Mouse (Mus musculus): ENCODE measurements around the gene Gne. TPM values are rescaled to one million over a fixed set of nuclear protein-coding genes. Genes with fewer than 3 reads are reported as not detected.

Gne gene
- polyA plus RNA-seq, 1 experiment from 2014 or later, result 31.7 TPM

- ATAC-seq (ENCODE audit: insufficient read depth), result peak; percentile 64
- WGBS (ENCODE audit: insufficient replicate concordance), result 8% methylated on average over 9 of the region's 9 CpGs
- Histone ChIP-seq H3K4me3 (replicated peaks) (peak overlapping the region; percentile 89), H3K27ac (replicated peaks) (peak overlapping the region; percentile 88), H3K36me3 (replicated peaks) (no peaks in the 10 kb centered on the region), H3K27me3 (no peaks in the 10 kb centered on the region), H3K9ac (peak overlapping the region; percentile 75), H3K4me2 (peak overlapping the region; percentile 94), H3K4me1 (replicated peaks) (peaks cover 66% of the 10 kb centered on the region), H3K9me3 (replicated peaks) (no peaks in the 10 kb centered on the region)
Measured at GRCm38 (mm10) chr4:44072873-44073441, 11.0 kb downstream of the Gne start.

DNA sequence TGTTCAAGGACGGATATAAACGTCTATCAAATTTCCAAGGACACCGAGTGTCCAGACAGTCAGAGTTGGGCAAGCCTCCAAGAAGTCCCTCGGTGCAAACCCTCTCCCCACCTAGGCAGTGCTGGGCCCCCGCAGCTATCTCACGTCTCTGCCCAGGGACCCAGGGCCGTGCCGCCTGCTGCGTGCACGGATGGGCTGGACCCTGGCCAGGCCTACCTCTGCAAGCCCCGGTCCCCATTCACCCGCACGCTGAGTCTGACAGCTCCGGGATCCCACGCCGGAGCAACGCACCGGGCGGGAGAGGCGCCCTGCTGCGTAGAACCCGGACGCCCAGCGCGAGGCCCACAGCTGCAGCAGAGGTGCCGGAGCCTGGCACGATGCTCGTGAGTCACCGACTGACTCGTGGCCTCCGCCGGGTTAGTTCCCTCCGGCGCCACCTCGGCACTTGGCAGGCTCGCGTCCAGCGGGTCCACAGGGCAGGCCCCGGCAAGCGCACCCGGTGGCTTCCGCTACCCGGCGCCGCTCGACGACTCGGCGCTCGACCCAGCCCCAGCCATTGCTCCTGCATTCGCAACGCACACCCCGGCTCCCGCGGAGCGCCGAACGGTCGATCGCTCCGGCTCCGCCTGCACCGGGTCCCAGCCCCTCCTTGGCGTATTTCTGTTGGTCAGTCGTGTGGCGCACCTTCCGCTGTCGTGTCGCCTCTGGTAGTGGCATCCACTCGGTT is 11.7 kb downstream of the Gne start:
- no peaks in the 10 kb centered on the region for H3K36me3 ChIP-seq (replicated peaks)
- WGBS (ENCODE audit: insufficient replicate concordance), result under 1% methylated on average over 70 of the region's 70 CpGs
- no peaks in the 10 kb centered on the region for H3K9me3 ChIP-seq (replicated peaks)
- peak overlapping the region; percentile 75 for H3K9ac ChIP-seq
- ATAC-seq (ENCODE audit: insufficient read depth), result peak; percentile 89
- H3K4me2 ChIP-seq, result peak overlapping the region; percentile 94
- peaks cover 72% of the 10 kb centered on the region for H3K4me1 ChIP-seq (replicated peaks)
- H3K4me3 ChIP-seq (replicated peaks), result peak overlapping the region; percentile 89
- no peaks in the 10 kb centered on the region for H3K27me3 ChIP-seq
- H3K27ac ChIP-seq (replicated peaks), result peak overlapping the region; percentile 88

DNA sequence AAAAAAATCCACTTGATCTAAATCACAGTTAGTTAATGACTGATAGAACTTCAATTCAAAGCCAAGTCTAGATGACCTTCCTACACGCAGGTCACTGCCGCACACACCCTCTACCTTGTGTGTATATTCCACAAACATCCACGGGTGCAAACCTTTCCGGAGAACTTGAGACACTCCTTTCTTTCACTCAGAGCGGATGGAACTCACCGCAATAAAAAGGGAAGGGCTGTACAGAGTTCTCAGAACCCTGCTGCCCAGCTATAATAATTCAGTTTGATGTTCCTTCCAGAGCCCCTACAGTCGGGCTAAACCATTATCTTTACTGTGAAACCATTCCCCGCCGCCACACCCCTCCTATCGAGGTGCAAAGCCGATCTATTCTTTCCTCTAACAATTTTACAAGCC is 12.2 kb downstream of the Gne start:
- H3K4me3 ChIP-seq (replicated peaks), result peak overlapping the region; percentile 89
- 1% methylated on average over 11 of the region's 11 CpGs for WGBS (ENCODE audit: insufficient replicate concordance)
- peaks cover 75% of the 10 kb centered on the region for H3K4me1 ChIP-seq (replicated peaks)
- H3K36me3 ChIP-seq (replicated peaks), result no peaks in the 10 kb centered on the region
- peak overlapping the region; percentile 75 for H3K9ac ChIP-seq
- ATAC-seq (ENCODE audit: insufficient read depth), result peak; percentile 26
- no peaks in the 10 kb centered on the region for H3K9me3 ChIP-seq (replicated peaks)
- no peaks in the 10 kb centered on the region for H3K27me3 ChIP-seq
- H3K27ac ChIP-seq (replicated peaks), result peak overlapping the region; percentile 88
- H3K4me2 ChIP-seq, result peak overlapping the region; percentile 94

DNA sequence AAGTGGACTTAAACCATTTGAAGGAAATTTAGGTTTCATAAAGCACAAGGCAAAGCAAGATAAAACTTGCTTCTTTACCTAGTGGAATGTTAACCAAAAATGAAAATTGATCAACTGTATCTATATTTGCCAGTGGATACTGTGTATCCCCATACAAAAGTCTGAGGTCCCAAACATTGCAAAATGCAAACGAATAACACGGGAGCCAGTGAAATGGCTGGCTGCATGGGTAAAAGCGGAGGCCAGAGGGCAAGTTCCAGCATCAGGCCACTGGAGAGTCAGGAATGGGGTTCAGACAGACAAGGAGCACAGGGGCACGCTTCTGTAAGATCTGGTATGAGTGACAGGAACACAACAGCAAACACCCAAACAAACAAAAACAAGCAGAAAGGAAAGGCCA is 13.3 kb downstream of the Gne start:
- Histone ChIP-seq H3K4me2 (peak overlapping the region; percentile 94), H3K9ac (peak overlapping the region; percentile 75), H3K27me3 (no peaks in the 10 kb centered on the region), H3K36me3 (replicated peaks) (no peaks in the 10 kb centered on the region), H3K4me1 (replicated peaks) (peaks cover 76% of the 10 kb centered on the region), H3K9me3 (replicated peaks) (no peaks in the 10 kb centered on the region), H3K4me3 (replicated peaks) (peak overlapping the region; percentile 89), H3K27ac (replicated peaks) (peak overlapping the region; percentile 88)
- no peak for ATAC-seq (ENCODE audit: insufficient read depth)
- 59% methylated on average over 4 of the region's 4 CpGs for WGBS (ENCODE audit: insufficient replicate concordance)

DNA sequence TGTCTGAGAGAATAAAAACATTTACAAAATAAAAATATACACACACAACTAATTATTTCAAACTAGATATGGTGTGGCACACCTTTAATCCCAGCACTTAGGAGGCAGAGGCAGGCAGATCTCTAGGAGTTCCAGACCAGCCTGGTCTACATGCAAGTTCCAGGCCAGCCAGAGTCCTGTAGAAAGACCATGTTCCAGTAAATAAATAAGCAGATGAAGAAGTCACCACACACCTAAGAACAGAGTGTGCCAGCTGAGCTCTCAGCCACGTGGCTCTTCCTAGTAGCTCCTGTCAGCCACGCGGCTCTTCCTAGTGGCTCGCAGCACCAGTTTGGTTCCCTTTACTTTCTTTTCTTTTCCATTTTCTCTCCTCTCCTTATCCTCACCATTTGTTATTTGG is 14.6 kb downstream of the Gne start:
- H3K4me3 ChIP-seq (replicated peaks), result no peak overlapping the region
- H3K27me3 ChIP-seq, result no peaks in the 10 kb centered on the region
- 90% methylated on average over 4 of the region's 4 CpGs for WGBS (ENCODE audit: insufficient replicate concordance)
- H3K4me1 ChIP-seq (replicated peaks), result peaks cover 72% of the 10 kb centered on the region
- no peak overlapping the region for H3K9ac ChIP-seq
- ATAC-seq (ENCODE audit: insufficient read depth), result no peak
- no peaks in the 10 kb centered on the region for H3K36me3 ChIP-seq (replicated peaks)
- no peak overlapping the region; the same call in 1 of the 2 replicates for H3K27ac ChIP-seq (replicated peaks)
- H3K9me3 ChIP-seq (replicated peaks), result no peaks in the 10 kb centered on the region
- H3K4me2 ChIP-seq, result no peak overlapping the region; the same call in 1 of the 2 replicates

DNA sequence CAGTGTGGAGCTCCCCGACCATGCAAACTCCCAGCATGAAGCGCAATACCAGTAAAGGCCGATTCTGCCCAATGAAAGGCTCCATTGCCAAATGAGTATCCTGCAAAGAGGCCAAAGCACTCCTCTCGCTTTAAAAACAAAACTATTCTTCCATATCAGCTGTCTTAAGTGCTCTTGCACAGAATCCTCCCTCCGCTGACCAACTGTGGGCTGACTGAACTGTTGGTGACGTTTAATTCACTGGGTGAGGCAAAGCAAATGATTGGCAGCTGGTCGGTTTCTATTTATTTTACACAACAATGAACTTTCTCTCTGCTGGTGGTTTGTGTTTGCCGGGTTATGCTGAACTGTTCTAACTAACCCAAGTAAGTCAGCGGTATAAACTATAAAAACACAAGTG is 15.2 kb downstream of the Gne start:
- Histone ChIP-seq H3K9ac (no peak overlapping the region), H3K9me3 (replicated peaks) (no peaks in the 10 kb centered on the region), H3K4me1 (replicated peaks) (peaks cover 65% of the 10 kb centered on the region), H3K27ac (replicated peaks) (peak overlapping the region; percentile 34; the same call in 1 of the 2 replicates), H3K4me2 (peak overlapping the region; percentile 36), H3K27me3 (no peaks in the 10 kb centered on the region), H3K36me3 (replicated peaks) (no peaks in the 10 kb centered on the region), H3K4me3 (replicated peaks) (no peak overlapping the region)
- WGBS (ENCODE audit: insufficient replicate concordance), result 37% methylated on average over 9 of the region's 9 CpGs
- ATAC-seq (ENCODE audit: insufficient read depth), result no peak

GRCm38 (mm10) chr4:44066891-44067290 is 17.1 kb downstream of the Gne start:
- Histone ChIP-seq H3K4me1 (replicated peaks) (peaks cover 59% of the 10 kb centered on the region), H3K4me3 (replicated peaks) (peak overlapping the region; percentile 40), H3K9me3 (replicated peaks) (no peaks in the 10 kb centered on the region), H3K27ac (replicated peaks) (peak overlapping the region; percentile 63; the same call in 1 of the 2 replicates), H3K27me3 (no peaks in the 10 kb centered on the region), H3K4me2 (peak overlapping the region; percentile 62; the same call in 1 of the 2 replicates), H3K9ac (no peak overlapping the region), H3K36me3 (replicated peaks) (peaks cover 11% of the 10 kb centered on the region; the same call in 1 of the 2 replicates)
- no peak for ATAC-seq (ENCODE audit: insufficient read depth)
- WGBS (ENCODE audit: insufficient replicate concordance), result 72% methylated on average over 6 of the region's 6 CpGs

- H3K4me1 ChIP-seq (replicated peaks), result peaks cover 49% of the 10 kb centered on the region
- ATAC-seq (ENCODE audit: insufficient read depth), result peak; percentile 67
- no peaks in the 10 kb centered on the region for H3K27me3 ChIP-seq
- WGBS (ENCODE audit: insufficient replicate concordance), result 10% methylated on average over 16 of the region's 16 CpGs
- peak overlapping the region; percentile 62 for H3K4me2 ChIP-seq
- H3K9ac ChIP-seq, result no peak overlapping the region
- peak overlapping the region; percentile 40 for H3K4me3 ChIP-seq (replicated peaks)
- peak overlapping the region; percentile 59 for H3K27ac ChIP-seq (replicated peaks)
- no peaks in the 10 kb centered on the region for H3K9me3 ChIP-seq (replicated peaks)
- H3K36me3 ChIP-seq (replicated peaks), result peaks cover 20% of the 10 kb centered on the region
Measured at GRCm38 (mm10) chr4:44065355-44066025, 18.5 kb downstream of the Gne start.

GRCm38 (mm10) chr4:44062816-44063215 is 21.2 kb downstream of the Gne start:
- H3K9ac ChIP-seq, result no peak overlapping the region

DNA sequence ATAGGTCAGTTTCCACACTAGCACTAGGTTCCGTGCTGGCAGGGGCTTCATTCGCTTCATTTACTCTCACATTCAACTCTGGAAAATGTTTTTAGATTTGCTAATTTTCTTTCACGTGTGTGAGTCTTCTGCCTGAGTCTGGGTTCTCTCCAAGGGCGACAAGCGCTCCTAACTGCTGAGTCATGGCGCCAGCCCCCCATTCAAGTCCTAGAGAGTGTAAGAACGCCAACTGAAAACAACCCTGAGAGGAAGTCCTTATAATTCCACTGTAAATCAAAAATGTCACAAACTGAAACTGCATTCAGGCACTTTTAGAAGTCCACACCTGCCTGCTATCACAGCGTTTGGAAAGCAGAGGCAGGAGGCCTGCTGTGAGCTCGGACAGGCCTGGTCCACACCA is 21.9 kb downstream of the Gne start:
- Histone ChIP-seq H3K4me2 (no peak overlapping the region), H3K27ac (replicated peaks) (0 out of 2 replicates have a peak overlapping the region, but pooled peaks have one; percentile 24)

More at GRCm38 (mm10) chr4:44062816-44063215, 21.2 kb downstream of the Gne start:
- 83% methylated on average over 14 of the region's 14 CpGs for WGBS (ENCODE audit: insufficient replicate concordance)
- H3K27me3 ChIP-seq, result no peaks in the 10 kb centered on the region
- no peak overlapping the region for H3K27ac ChIP-seq (replicated peaks)
- peaks cover 37% of the 10 kb centered on the region for H3K36me3 ChIP-seq (replicated peaks)
- no peak for ATAC-seq (ENCODE audit: insufficient read depth)
- H3K4me3 ChIP-seq (replicated peaks), result no peak overlapping the region
- H3K9me3 ChIP-seq (replicated peaks), result no peaks in the 10 kb centered on the region
- H3K4me2 ChIP-seq, result no peak overlapping the region
- peaks cover 27% of the 10 kb centered on the region for H3K4me1 ChIP-seq (replicated peaks)

DNA sequence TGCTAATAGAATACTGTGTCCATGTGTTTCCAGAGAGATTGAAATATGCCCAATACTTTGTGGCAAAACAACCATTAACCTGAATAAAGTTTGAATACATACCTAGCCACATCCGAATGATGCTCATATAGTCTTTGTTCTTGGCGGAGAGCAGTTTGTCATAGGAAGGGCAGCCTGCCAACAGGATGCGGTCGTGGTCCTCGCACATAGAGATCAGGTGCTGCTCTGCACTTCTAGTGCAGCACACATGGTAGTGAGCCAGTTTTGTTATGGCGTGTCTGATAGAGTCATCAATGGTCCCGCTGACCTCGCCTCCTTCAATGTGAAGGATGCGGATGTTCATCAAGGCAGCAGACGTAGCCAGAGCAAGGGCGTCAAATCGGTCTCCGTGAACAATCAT is 24.3 kb downstream of the Gne start:
- 91% methylated on average over 13 of the region's 13 CpGs for WGBS (ENCODE audit: insufficient replicate concordance)
- Histone ChIP-seq H3K27me3 (no peaks in the 10 kb centered on the region), H3K4me3 (replicated peaks) (no peak overlapping the region), H3K9me3 (replicated peaks) (no peaks in the 10 kb centered on the region), H3K4me2 (no peak overlapping the region), H3K36me3 (replicated peaks) (peaks cover 37% of the 10 kb centered on the region), H3K27ac (replicated peaks) (no peak overlapping the region; the same call in 1 of the 2 replicates), H3K9ac (no peak overlapping the region), H3K4me1 (replicated peaks) (peaks cover 15% of the 10 kb centered on the region)
- no peak for ATAC-seq (ENCODE audit: insufficient read depth)

More for the DNA sequence above, 21.9 kb downstream of the Gne start:
- no peaks in the 10 kb centered on the region for H3K9me3 ChIP-seq (replicated peaks)
- H3K27me3 ChIP-seq, result no peaks in the 10 kb centered on the region
- H3K4me1 ChIP-seq (replicated peaks), result peaks cover 20% of the 10 kb centered on the region
- H3K36me3 ChIP-seq (replicated peaks), result peaks cover 37% of the 10 kb centered on the region
- WGBS (ENCODE audit: insufficient replicate concordance), result 34% methylated on average over 9 of the region's 9 CpGs
- H3K9ac ChIP-seq, result no peak overlapping the region
- ATAC-seq (ENCODE audit: insufficient read depth), result no peak
- H3K4me3 ChIP-seq (replicated peaks), result no peak overlapping the region
